Mouse (Mus musculus) ES-Bruce4 (cell line): ENCODE measurements around the gene Tmem88.

Source experiments
- CTCF ChIP-seq: IDR thresholded peaks from one replicate; pipeline ENCODE4 v1.8.1; 2011; ENCODE audit warnings: low read depth, low read length
- EP300 ChIP-seq: IDR thresholded peaks from 2 replicates; pipeline ENCODE4 v1.6.1; 2011; ENCODE audit warnings: low read depth, low read length; ENCODE audit not compliant: insufficient read depth
- POLR2A ChIP-seq: IDR thresholded peaks from one replicate; pipeline ENCODE4 v1.8.1; 2011; ENCODE audit warnings: low read length; ENCODE audit not compliant: insufficient read depth

DNA sequence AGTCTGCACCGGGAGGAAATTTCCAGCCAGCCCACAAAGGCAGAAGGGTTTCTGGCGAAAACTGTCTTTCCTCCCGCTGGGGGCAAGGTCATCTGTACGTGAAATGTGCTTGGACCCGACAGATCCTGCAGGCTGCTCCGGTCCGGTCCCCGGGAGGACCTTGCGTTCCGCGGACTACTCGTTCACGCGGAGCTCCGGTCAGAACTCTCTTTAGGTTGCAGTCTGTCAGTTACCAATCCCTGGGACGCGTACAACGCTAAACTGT, 11.9 kb upstream of the Tmem88 start:
- TF ChIP-seq CTCF (no peak), POLR2A (no peak), EP300 (no peak)
